Mouse (Mus musculus) Patski (cell line): Measurements from ENCODE around the gene Uqcr11. TPM values are rescaled to one million over a fixed set of nuclear protein-coding genes. Genes with fewer than 3 reads are reported as not detected.

Experiments used
- ATAC-seq: fragments of 100-300 bp; one replicate; pipeline ENCODE4 v1.8.0; 2021
- CTCF ChIA-PET: fragments of 350-600 bp; sonication (Branson Sonifier 250); formaldehyde crosslinking; loops from one replicate; lab custom pipeline; 2022; ENCODE audit warnings: inconsistent platforms; lab: Charles Lee
- POLR2A ChIA-PET: fragments of 350-600 bp; sonication (Branson Sonifier 250); formaldehyde crosslinking; loops from one replicate; lab custom pipeline; 2022; ENCODE audit warnings: antibody characterized with exemption, inconsistent platforms; lab: Charles Lee
- DNase-seq: peaks from one replicate; pipeline ENCODE4 v3.0.0-alpha.2; 2011; ENCODE audit warnings: low read depth, low spot score
- H3K27me3 ChIP-seq: fragments of 371-371 bp; one replicate; pipeline ENCODE4 v1.5.1; 2021
- CTCF ChIP-seq: fragments of 100-300 bp; IDR thresholded peaks from one replicate; pipeline ENCODE4 v1.5.1; 2021
- in situ Hi-C: fragments of 300-500 bp; cut with MboI; formaldehyde crosslinking; loops from 3 replicates; pipeline ENCODE4 v1.11.1; 2018; ENCODE audit warnings: low pct_unique_long_range_greater_than_20kb, mixed read lengths
- polyA plus RNA-seq: library from polyadenylated mRNA; unstranded; gene quantifications from one replicate; pipeline ENCODE4 v1.2.3, GENCODE M21; 2021

The Uqcr11 gene
- polyA plus RNA-seq, 1 experiment from 2014 or later, result 535 TPM

GRCm38 (mm10) chr10:80442989-80443388 lies 36.4 kb upstream of the Uqcr11 start:
- ATAC-seq (no peak), DNase-seq (no peak)
- CTCF ChIA-PET, result interaction anchor here (1.9 to 2.1 kb wide), 2 partner anchors 63 to 66 kb away, joined by 8 to 15 read pairs; no protein-coding TSS in a partner anchor
- in situ Hi-C loops, result loop anchor here (25.0 kb wide), 1 partner anchor 244 kb away; the partner anchor contains the start of gene Mknk2
- no peak for TF ChIP-seq CTCF
- POLR2A ChIA-PET, result no interaction called here
- H3K27me3 ChIP-seq, result no peaks in the 10 kb centered on the region

- DNase-seq (no peak), ATAC-seq (no peak)
- POLR2A ChIA-PET, result no interaction called here
- in situ Hi-C loops, result loop anchor here (25.0 kb wide), 1 partner anchor 246 kb away; the partner anchor contains the start of gene Mknk2
- TF ChIP-seq CTCF, result no peak
- CTCF ChIA-PET, result interaction anchor here (2.1 kb wide), 1 partner anchor 65 kb away, joined by 8 read pairs; no protein-coding TSS in a partner anchor
- H3K27me3 ChIP-seq, result no peaks in the 10 kb centered on the region
Observed at GRCm38 (mm10) chr10:80441598-80441997, 35.0 kb upstream of the Uqcr11 start.

GRCm38 (mm10) chr10:80440031-80440430 lies 33.4 kb upstream of the Uqcr11 start:
- CTCF ChIA-PET, result no interaction called here
- ATAC-seq, result no peak

GRCm38 (mm10) chr10:80437973-80438372 lies 31.3 kb upstream of the Uqcr11 start:
- in situ Hi-C loops, result loop anchor here (25.0 kb wide), 1 partner anchor 249 kb away; the partner anchor contains the start of gene Mknk2
- ChIA-PET CTCF (no interaction called here), POLR2A (no interaction called here)
- TF ChIP-seq CTCF, result no peak
- DNase-seq, result no peak
- ATAC-seq, result no peak
- H3K27me3 ChIP-seq, result no peaks in the 10 kb centered on the region

More at GRCm38 (mm10) chr10:80440031-80440430, 33.4 kb upstream of the Uqcr11 start:
- in situ Hi-C loops, result loop anchor here (25.0 kb wide), 1 partner anchor 247 kb away; the partner anchor contains the start of gene Mknk2
- no peak for DNase-seq
- POLR2A ChIA-PET, result no interaction called here
- no peak for TF ChIP-seq CTCF
- H3K27me3 ChIP-seq, result no peaks in the 10 kb centered on the region

GRCm38 (mm10) chr10:80436276-80436675 lies 29.6 kb upstream of the Uqcr11 start:
- ATAC-seq (no peak), DNase-seq (no peak)
- TF ChIP-seq CTCF, result no peak
- CTCF ChIA-PET, result interaction anchor here (0.9 to 2.1 kb wide), 3 partner anchors 10 to 73 kb away, joined by 3 to 8 read pairs (median 3); no protein-coding TSS in a partner anchor
- no peaks in the 10 kb centered on the region for H3K27me3 ChIP-seq
- in situ Hi-C loops, result loop anchor here (25.0 kb wide), 1 partner anchor 251 kb away; the partner anchor contains the start of gene Mknk2
- POLR2A ChIA-PET, result no interaction called here

GRCm38 (mm10) chr10:80435764-80436163 lies 29.1 kb upstream of the Uqcr11 start:
- H3K27me3 ChIP-seq, result no peaks in the 10 kb centered on the region
- in situ Hi-C loops, result loop anchor here (25.0 kb wide), 1 partner anchor 252 kb away; the partner anchor contains the start of gene Mknk2
- no peak for ATAC-seq
- DNase-seq, result no peak
- ChIA-PET CTCF (interaction anchor here (0.9 to 2.1 kb wide), 2 partner anchors 11 to 74 kb away, joined by 3 to 8 read pairs; no protein-coding TSS in a partner anchor), POLR2A (no interaction called here)
- no peak for TF ChIP-seq CTCF

- in situ Hi-C loops, result loop anchor here (25.0 kb wide), 1 partner anchor 252 kb away; the partner anchor contains the start of gene Mknk2
- DNase-seq (no peak), ATAC-seq (no peak)
- ChIA-PET CTCF (interaction anchor here (1.1 to 1.2 kb wide), 2 partner anchors 74 to 84 kb away, joined by 3 to 4 read pairs; no protein-coding TSS in a partner anchor), POLR2A (no interaction called here)
- no peak for TF ChIP-seq CTCF
- H3K27me3 ChIP-seq, result no peaks in the 10 kb centered on the region
Observed at GRCm38 (mm10) chr10:80434823-80435222, 28.2 kb upstream of the Uqcr11 start.

- TF ChIP-seq CTCF, result no peak
- ATAC-seq (no peak), DNase-seq (no peak)
- ChIA-PET POLR2A (no interaction called here), CTCF (interaction anchor here (1.1 to 1.2 kb wide), 2 partner anchors 75 to 84 kb away, joined by 3 to 4 read pairs; no protein-coding TSS in a partner anchor)
- in situ Hi-C loops, result loop anchor here (25.0 kb wide), 1 partner anchor 253 kb away; the partner anchor contains the start of gene Mknk2
- no peaks in the 10 kb centered on the region for H3K27me3 ChIP-seq
Observed at GRCm38 (mm10) chr10:80434233-80434592, 27.6 kb upstream of the Uqcr11 start.

- ATAC-seq (peak; percentile 82), DNase-seq (peak; percentile 99)
- no peak for TF ChIP-seq CTCF
- in situ Hi-C loops, result loop anchor here (25.0 kb wide), 1 partner anchor 254 kb away; the partner anchor contains the start of gene Mknk2
- CTCF ChIA-PET, result no interaction called here
- POLR2A ChIA-PET, result no interaction called here
- H3K27me3 ChIP-seq, result no peaks in the 10 kb centered on the region
Observed at GRCm38 (mm10) chr10:80433513-80434232, 27.0 kb upstream of the Uqcr11 start, which contains the start of gene Tcf3. TSS of gene Tcf3 (minus strand) at chr10:80433647.

GRCm38 (mm10) chr10:80432936-80433512 lies 26.4 kb upstream of the Uqcr11 start:
- in situ Hi-C loops, result loop anchor here (25.0 kb wide), 1 partner anchor 254 kb away; the partner anchor contains the start of gene Mknk2
- ATAC-seq (no peak), DNase-seq (no peak)
- TF ChIP-seq CTCF, result no peak
- POLR2A ChIA-PET, result interaction anchor here (0.8 to 1.0 kb wide), 2 partner anchors 46 to 129 kb away, joined by 4 to 5 read pairs; no protein-coding TSS in a partner anchor
- no peaks in the 10 kb centered on the region for H3K27me3 ChIP-seq
- CTCF ChIA-PET, result no interaction called here
